Mouse (Mus musculus) E14TG2a.4 (cell line): ENCODE measurements at regions not wholly inside any gene's neighbourhood (a gene's known extent, or its start where the extent isn't known, plus 50 kb on each side); places are given as distances from the start of the nearest gene placed in this dataset.

Experiments used
- H3K27me3 ChIP-seq: 2 replicates; pipeline ENCODE4 v1.6.1; 2014; ENCODE audit warnings: low read length, control low read depth; ENCODE audit not compliant: insufficient read depth
- H3K36me3 ChIP-seq: 2 replicates; pipeline ENCODE4 v1.6.1; 2014; ENCODE audit warnings: low read length, control low read depth; ENCODE audit not compliant: insufficient read depth
- H3K4me1 ChIP-seq: replicated peaks from 2 replicates; pipeline ENCODE4 v1.6.1; 2014; ENCODE audit warnings: low read depth, low read length, control low read depth
- H3K4me3 ChIP-seq: replicated peaks from 2 replicates; pipeline ENCODE4 v1.5.1; 2014; ENCODE audit warnings: mild to moderate bottlenecking, low read length
- H3K9me3 ChIP-seq: 2 replicates; pipeline ENCODE4 v1.6.1; 2014; ENCODE audit warnings: low read length, control low read depth
- CTCF ChIP-seq: conservative IDR thresholded peaks from 2 replicates; pipeline ENCODE4 v1.5.1; 2014; ENCODE audit warnings: low read length
- NANOG ChIP-seq: IDR thresholded peaks from 2 replicates; pipeline ENCODE4 v1.6.1; 2014; ENCODE audit warnings: borderline replicate concordance, low read length, mixed read lengths
- POU5F1 ChIP-seq: IDR thresholded peaks from 2 replicates; pipeline ENCODE4 v1.6.1; 2014; ENCODE audit warnings: low read length, borderline replicate concordance

- H3K27me3 ChIP-seq = no peaks in the 10 kb centered on the region
- peaks cover 27% of the 10 kb centered on the region for H3K4me1 ChIP-seq
- TF ChIP-seq NANOG (no peak), CTCF (no peak), POU5F1 (no peak)
- no peaks in the 10 kb centered on the region for H3K36me3 ChIP-seq
- peaks cover 19% of the 10 kb centered on the region for H3K9me3 ChIP-seq
- H3K4me3 ChIP-seq = no peak overlapping the region
Measured at GRCm38 (mm10) chr15:87476862-87477490, 67.1 kb upstream of the Fam19a5 start.

- no peak overlapping the region for H3K4me3 ChIP-seq
- TF ChIP-seq POU5F1 = no peak
- TF ChIP-seq CTCF = no peak
- no peak for TF ChIP-seq NANOG
- H3K27me3 ChIP-seq = no peaks in the 10 kb centered on the region
- H3K4me1 ChIP-seq = peaks cover 33% of the 10 kb centered on the region
- H3K36me3 ChIP-seq = no peaks in the 10 kb centered on the region
- H3K9me3 ChIP-seq = peaks cover 25% of the 10 kb centered on the region
Measured at GRCm38 (mm10) chr15:87480758-87481157, 63.3 kb upstream of the Fam19a5 start.
